Mouse (Mus musculus): ENCODE results near the gene Shld1. TPM values are rescaled to one million over a fixed set of nuclear protein-coding genes. Genes with fewer than 3 reads are reported as not detected.
A peak's percentile ranks its signal among the peaks of the same experiment; 100 is the strongest.

Shld1 gene
- 5.7 and 10.7 TPM in 2 replicates for polyA plus RNA-seq (2011; ENCODE audit: insufficient read depth, insufficient read length, low read depth, missing spikeins)

- Histone ChIP-seq H3K27ac (ENCODE audit: insufficient read depth, low read length) (peak within 1 kb of the TSS; percentile 85), H3K4me1 (ENCODE audit: control insufficient read depth, insufficient read depth, low read length) (no peaks in the 10 kb centered on the region), H3K4me3 (ENCODE audit: low read depth, low read length) (peak within 1 kb of the TSS; percentile 78), H3K9me3 (replicated peaks; ENCODE audit: control insufficient read depth, insufficient read depth, low read length, poor library complexity, severe bottlenecking) (no peaks in the 10 kb centered on the region), H3K27me3 (ENCODE audit: control insufficient read depth, insufficient read depth, low read length, poor library complexity, severe bottlenecking) (no peaks in the 10 kb centered on the region), H3K9ac (ENCODE audit: low read depth, poor library complexity, severe bottlenecking) (peak within 1 kb of the TSS; percentile 80), H3K36me3 (ENCODE audit: control insufficient read depth, insufficient read depth, low read length, poor library complexity, severe bottlenecking) (no peaks in the 10 kb centered on the region)
- TF ChIP-seq CTCF (IDR thresholded peaks at IDR 0.05; ENCODE audit: low read depth, low read length) (no peak), EP300 (IDR thresholded peaks at IDR 0.05; ENCODE audit: insufficient read depth, low read depth, low read length) (0 out of 2 replicates have a peak, but pooled peaks have one; percentile 11)
These were observed at the start of gene Shld1 for GRCm38 (mm10) chr2:132686756-132687737. TSS of gene Shld1 (plus strand) at chr2:132686931.

DNA sequence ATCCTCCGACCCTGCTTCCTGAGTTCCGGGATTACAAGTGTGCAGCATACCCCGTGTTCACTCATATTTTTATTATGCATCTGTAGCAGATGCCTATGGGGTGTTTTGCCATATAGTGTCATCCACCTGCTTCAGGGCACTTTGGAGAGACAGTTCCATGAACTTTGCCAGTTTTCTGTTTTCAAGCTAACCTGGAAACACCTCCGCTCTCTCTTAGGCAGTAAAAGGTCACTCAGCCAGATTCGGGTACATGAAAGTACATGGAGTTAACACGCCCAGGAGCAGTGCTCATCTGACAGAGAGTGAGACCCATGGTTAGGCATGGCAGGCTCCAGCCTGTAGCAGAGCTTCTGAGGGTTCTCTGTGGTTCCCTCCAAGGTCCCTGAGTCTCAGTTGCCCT lies 48.4 kb upstream of the Shld1 start:
- Histone ChIP-seq H3K36me3 (ENCODE audit: control insufficient read depth, insufficient read depth, low read length, poor library complexity, severe bottlenecking) (no peaks in the 10 kb centered on the region), H3K27me3 (ENCODE audit: control insufficient read depth, insufficient read depth, low read length, poor library complexity, severe bottlenecking) (no peaks in the 10 kb centered on the region), H3K9ac (ENCODE audit: low read depth, poor library complexity, severe bottlenecking) (no peak overlapping the region), H3K9me3 (replicated peaks; ENCODE audit: control insufficient read depth, insufficient read depth, low read length, poor library complexity, severe bottlenecking) (no peaks in the 10 kb centered on the region), H3K27ac (ENCODE audit: insufficient read depth, low read length) (no peak overlapping the region), H3K4me1 (ENCODE audit: control insufficient read depth, insufficient read depth, low read length) (no peaks in the 10 kb centered on the region), H3K4me3 (ENCODE audit: low read depth, low read length) (no peak overlapping the region)
- no peak for TF ChIP-seq POLR2A (IDR thresholded peaks at IDR 0.05; ENCODE audit: insufficient read depth, low read length)
- no peak for TF ChIP-seq EP300 (IDR thresholded peaks at IDR 0.05; ENCODE audit: insufficient read depth, low read depth, low read length)
- no peak for TF ChIP-seq CTCF (IDR thresholded peaks at IDR 0.05; ENCODE audit: low read depth, low read length)

GRCm38 (mm10) chr2:132639337-132639736 lies 47.4 kb upstream of the Shld1 start:
- Histone ChIP-seq H3K4me1 (ENCODE audit: control insufficient read depth, insufficient read depth, low read length) (no peaks in the 10 kb centered on the region), H3K27me3 (ENCODE audit: control insufficient read depth, insufficient read depth, low read length, poor library complexity, severe bottlenecking) (no peaks in the 10 kb centered on the region), H3K9ac (ENCODE audit: low read depth, poor library complexity, severe bottlenecking) (no peak overlapping the region), H3K36me3 (ENCODE audit: control insufficient read depth, insufficient read depth, low read length, poor library complexity, severe bottlenecking) (no peaks in the 10 kb centered on the region), H3K9me3 (replicated peaks; ENCODE audit: control insufficient read depth, insufficient read depth, low read length, poor library complexity, severe bottlenecking) (no peaks in the 10 kb centered on the region), H3K4me3 (ENCODE audit: low read depth, low read length) (no peak overlapping the region), H3K27ac (ENCODE audit: insufficient read depth, low read length) (no peak overlapping the region)
- TF ChIP-seq POLR2A (IDR thresholded peaks at IDR 0.05; ENCODE audit: insufficient read depth, low read length) (no peak), CTCF (IDR thresholded peaks at IDR 0.05; ENCODE audit: low read depth, low read length) (no peak), EP300 (IDR thresholded peaks at IDR 0.05; ENCODE audit: insufficient read depth, low read depth, low read length) (no peak)

DNA sequence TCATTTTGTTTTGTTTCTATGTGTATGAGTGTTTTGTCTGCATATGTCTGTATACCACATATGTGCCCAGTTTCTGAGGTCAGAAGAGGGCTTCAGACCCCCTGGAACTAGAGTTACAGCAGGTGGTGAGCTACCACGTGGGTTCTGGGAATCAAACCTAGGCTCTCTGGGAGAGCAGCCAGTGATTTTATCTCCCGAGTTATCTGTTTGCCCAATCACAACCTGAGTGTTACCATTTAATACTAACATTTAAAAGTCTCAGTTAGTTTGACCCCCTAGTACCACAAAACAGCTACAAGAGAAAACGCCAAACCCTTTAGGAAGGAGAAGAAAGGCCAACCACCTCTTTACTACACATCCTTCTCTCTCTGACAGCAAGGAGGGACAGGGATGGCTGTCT lies 45.5 kb upstream of the Shld1 start:
- no peak overlapping the region for H3K4me3 ChIP-seq (ENCODE audit: low read depth, low read length)
- no peaks in the 10 kb centered on the region for H3K9me3 ChIP-seq (replicated peaks; ENCODE audit: control insufficient read depth, insufficient read depth, low read length, poor library complexity, severe bottlenecking)
- H3K9ac ChIP-seq (ENCODE audit: low read depth, poor library complexity, severe bottlenecking): no peak overlapping the region
- TF ChIP-seq POLR2A (IDR thresholded peaks at IDR 0.05; ENCODE audit: insufficient read depth, low read length): no peak
- no peak for TF ChIP-seq EP300 (IDR thresholded peaks at IDR 0.05; ENCODE audit: insufficient read depth, low read depth, low read length)
- no peak for TF ChIP-seq CTCF (IDR thresholded peaks at IDR 0.05; ENCODE audit: low read depth, low read length)
- H3K27me3 ChIP-seq (ENCODE audit: control insufficient read depth, insufficient read depth, low read length, poor library complexity, severe bottlenecking): no peaks in the 10 kb centered on the region
- no peaks in the 10 kb centered on the region for H3K36me3 ChIP-seq (ENCODE audit: control insufficient read depth, insufficient read depth, low read length, poor library complexity, severe bottlenecking)
- no peaks in the 10 kb centered on the region for H3K4me1 ChIP-seq (ENCODE audit: control insufficient read depth, insufficient read depth, low read length)
- no peak overlapping the region for H3K27ac ChIP-seq (ENCODE audit: insufficient read depth, low read length)

DNA sequence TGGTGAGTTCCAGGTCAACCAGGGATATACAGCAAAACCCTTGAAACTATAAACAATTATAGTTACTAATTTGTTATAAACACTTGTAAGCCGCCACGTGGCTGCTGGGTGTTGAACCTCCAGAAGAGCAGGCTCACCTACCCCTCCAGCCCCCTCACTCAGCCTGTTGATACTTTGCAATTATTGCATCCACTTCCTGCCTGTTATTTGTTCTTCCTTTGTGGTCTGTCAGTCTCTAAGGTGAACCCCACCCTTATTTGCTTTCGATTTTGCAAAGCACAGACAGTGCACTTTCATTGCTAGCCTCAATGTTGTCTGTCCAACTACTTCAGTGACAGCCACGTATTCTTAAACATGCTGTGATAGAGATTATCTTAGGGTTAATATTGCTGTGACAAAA lies 43.6 kb upstream of the Shld1 start:
- Histone ChIP-seq H3K36me3 (ENCODE audit: control insufficient read depth, insufficient read depth, low read length, poor library complexity, severe bottlenecking) (no peaks in the 10 kb centered on the region), H3K4me1 (ENCODE audit: control insufficient read depth, insufficient read depth, low read length) (peaks cover 3% of the 10 kb centered on the region), H3K27ac (ENCODE audit: insufficient read depth, low read length) (no peak overlapping the region), H3K27me3 (ENCODE audit: control insufficient read depth, insufficient read depth, low read length, poor library complexity, severe bottlenecking) (no peaks in the 10 kb centered on the region), H3K4me3 (ENCODE audit: low read depth, low read length) (no peak overlapping the region), H3K9me3 (replicated peaks; ENCODE audit: control insufficient read depth, insufficient read depth, low read length, poor library complexity, severe bottlenecking) (peaks cover under 1% of the 10 kb centered on the region; the same call in 1 of the 2 replicates), H3K9ac (ENCODE audit: low read depth, poor library complexity, severe bottlenecking) (no peak overlapping the region)
- TF ChIP-seq EP300 (IDR thresholded peaks at IDR 0.05; ENCODE audit: insufficient read depth, low read depth, low read length): no peak
- no peak for TF ChIP-seq CTCF (IDR thresholded peaks at IDR 0.05; ENCODE audit: low read depth, low read length)
- TF ChIP-seq POLR2A (IDR thresholded peaks at IDR 0.05; ENCODE audit: insufficient read depth, low read length): no peak

All from ES-Bruce4 (cell line).